ENCODE assay signal across 8 mouse cellular contexts in genomic region chr4:133379046-133379347, GRCm38 (mm10). TPM values are rescaled to one million over a fixed set of nuclear protein-coding genes. Genes with fewer than 3 reads are reported as not detected.
DNase-seq lines count a peak whose midpoint lies in the region; ATAC-seq and TF ChIP-seq lines count a peak whose summit lies in the region.

No protein-coding gene starts in this region.

- no peak overlapping the region for H3K9ac ChIP-seq in lung, embryonic 14.5 days
- peak overlapping the region; percentile 22 for H3K9ac ChIP-seq in intestine, embryonic 15.5 days
- H3K9ac ChIP-seq in neural tube, embryonic 13.5 days, result peak overlapping the region; percentile 47; the same call in 1 of the 2 replicates

- peak; percentile 39 for DNase-seq in lung, embryonic 14.5 days
- DNase-seq in lung, postnatal 14 days, result no peak
- no peak for DNase-seq in frontal cortex, postnatal 14 days (ENCODE audit: low spot score in 2 of 2)
- DNase-seq in kidney, postnatal 10 days, result no peak

- H3K27ac ChIP-seq in lung, embryonic 14.5 days (ENCODE audit: low read depth), result peak overlapping the region; percentile 4; the same call in 1 of the 2 replicates
- H3K27ac ChIP-seq in intestine, embryonic 15.5 days, result peak overlapping the region; percentile 59
- H3K27ac ChIP-seq in neural tube, embryonic 13.5 days (replicated peaks), result peak overlapping the region; percentile 38

- TF ChIP-seq CTCF in lung, embryonic 14.5 days (IDR thresholded peaks at IDR 0.05; ENCODE audit: low read depth), result no peak

- peaks cover 72% of the 10 kb centered on the region for H3K4me1 ChIP-seq in erythroblast, embryonic 14.5 days (ENCODE audit: control insufficient read depth)
- H3K4me1 ChIP-seq in lung, embryonic 14.5 days (ENCODE audit: insufficient read depth), result peaks cover 31% of the 10 kb centered on the region
- H3K4me1 ChIP-seq in intestine, embryonic 15.5 days (replicated peaks), result peaks cover 51% of the 10 kb centered on the region
- peaks cover 58% of the 10 kb centered on the region for H3K4me1 ChIP-seq in neural tube, embryonic 13.5 days (replicated peaks)

- peak overlapping the region; percentile 24 for H3K4me3 ChIP-seq in erythroblast, embryonic 14.5 days (replicated peaks)
- H3K4me3 ChIP-seq in lung, embryonic 14.5 days (ENCODE audit: low read depth, low read length), result no peak overlapping the region
- no peak overlapping the region for H3K4me3 ChIP-seq in intestine, embryonic 15.5 days (replicated peaks)
- H3K4me3 ChIP-seq in neural tube, embryonic 13.5 days, result no peak overlapping the region

- 0 out of 2 replicates have a peak overlapping the region, but pooled peaks have one; percentile 22 for H3K4me2 ChIP-seq in lung, embryonic 14.5 days
- peak overlapping the region; percentile 46; the same call in 1 of the 2 replicates for H3K4me2 ChIP-seq in intestine, embryonic 15.5 days (replicated peaks)
- no peak overlapping the region for H3K4me2 ChIP-seq in neural tube, embryonic 13.5 days

- 24% methylated on average over 5 of the region's 5 CpGs for WGBS in lung, embryonic 14.5 days
- 40% methylated on average over 5 of the region's 5 CpGs for WGBS in intestine, embryonic 15.5 days
- WGBS in neural tube, embryonic 13.5 days, result 26% methylated on average over 5 of the region's 5 CpGs

- no peaks in the 10 kb centered on the region for H3K9me3 ChIP-seq in erythroblast, embryonic 14.5 days (ENCODE audit: control insufficient read depth, low read length)
- no peaks in the 10 kb centered on the region for H3K9me3 ChIP-seq in lung, embryonic 14.5 days (ENCODE audit: low read depth, low read length)
- no peaks in the 10 kb centered on the region for H3K9me3 ChIP-seq in intestine, embryonic 15.5 days
- no peaks in the 10 kb centered on the region for H3K9me3 ChIP-seq in neural tube, embryonic 13.5 days

- H3K27me3 ChIP-seq in erythroblast, embryonic 14.5 days (ENCODE audit: control insufficient read depth), result no peaks in the 10 kb centered on the region
- H3K27me3 ChIP-seq in lung, embryonic 14.5 days (ENCODE audit: insufficient read depth, low read length), result no peaks in the 10 kb centered on the region
- no peaks in the 10 kb centered on the region for H3K27me3 ChIP-seq in intestine, embryonic 15.5 days (replicated peaks)
- no peaks in the 10 kb centered on the region for H3K27me3 ChIP-seq in neural tube, embryonic 13.5 days

- no peak for ATAC-seq in erythroblast, adult 5-6 weeks (replicated peaks; ENCODE audit: low FRiP score, poor library complexity, severe bottlenecking)
- ATAC-seq in lung, embryonic 14.5 days (ENCODE audit: insufficient read depth), result peak; percentile 16; the same call in 1 of the 2 replicates
- no peak for ATAC-seq in intestine, embryonic 15.5 days
- ATAC-seq in neural tube, embryonic 13.5 days (ENCODE audit: low read depth), result no peak

- H3K36me3 ChIP-seq in erythroblast, embryonic 14.5 days (ENCODE audit: control insufficient read depth), result peaks cover 74% of the 10 kb centered on the region
- H3K36me3 ChIP-seq in lung, embryonic 14.5 days (ENCODE audit: insufficient read depth), result no peaks in the 10 kb centered on the region; the same call in 1 of the 2 replicates
- H3K36me3 ChIP-seq in intestine, embryonic 15.5 days, result no peaks in the 10 kb centered on the region; the same call in 1 of the 2 replicates
- no peaks in the 10 kb centered on the region for H3K36me3 ChIP-seq in neural tube, embryonic 13.5 days

RNA-seq across cellular contexts. Expression of gene Slc9a1, which starts 9.5 kb away (rescaled TPM):
- polyA plus RNA-seq in erythroblast, embryonic 14.5 days (2012), result 3.7 and 3.8 TPM in 2 replicates
- 6.5 and 9.8 TPM in 2 replicates for total RNA-seq in erythroblast, adult 5-6 weeks (2015; ENCODE audit: low replicate concordance)
- total RNA-seq in erythroblast, adult 5-6 weeks (2017; ENCODE audit: low replicate concordance), result 5.9 and 8.3 TPM in 2 replicates
- polyA plus RNA-seq in lung, embryonic 14.5 days (2014; fragmentation: Nextera tagmentation; extraction: Ambion mirVana), result 8.7 and 9.7 TPM in 2 replicates
- polyA plus RNA-seq in intestine, embryonic 15.5 days (2015; fragmentation: Nextera tagmentation; extraction: Ambion mirVana), result 8.5 and 9.3 TPM in 2 replicates
- 7.0 and 7.1 TPM in 2 replicates for polyA plus RNA-seq in neural tube, embryonic 13.5 days (2015; fragmentation: Nextera tagmentation; extraction: Ambion mirVana)

RNA-seq across cellular contexts. Expression of gene Wdtc1, which starts 25.7 kb away (rescaled TPM):
- 23.1 and 24.0 TPM in 2 replicates for polyA plus RNA-seq in erythroblast, embryonic 14.5 days (2012)
- total RNA-seq in erythroblast, adult 5-6 weeks (2015; ENCODE audit: low replicate concordance), result 8.6 and 9.6 TPM in 2 replicates
- total RNA-seq in erythroblast, adult 5-6 weeks (2017; ENCODE audit: low replicate concordance), result 8.4 and 18.3 TPM in 2 replicates
- 13.8 and 15.3 TPM in 2 replicates for polyA plus RNA-seq in lung, embryonic 14.5 days (2014; fragmentation: Nextera tagmentation; extraction: Ambion mirVana)
- polyA plus RNA-seq in intestine, embryonic 15.5 days (2015; fragmentation: Nextera tagmentation; extraction: Ambion mirVana), result 13.9 and 17.0 TPM in 2 replicates
- polyA plus RNA-seq in neural tube, embryonic 13.5 days (2015; fragmentation: Nextera tagmentation; extraction: Ambion mirVana), result 21.9 and 24.3 TPM in 2 replicates

Comparison
In these comparisons a context has a peak if more than half of its experiments do, and no peak if none do; other contexts are left out.
1. H3K27ac ChIP-seq: peak in every context shown above with its lines; median percentile 59 in intestine, embryonic 15.5 days; 38 in neural tube, embryonic 13.5 days; 4 in lung, embryonic 14.5 days.